Mouse (Mus musculus) intestine, embryonic 15.5 days (tissue): Measurements from ENCODE around the gene Dhrs3. TPM values are rescaled to one million over a fixed set of nuclear protein-coding genes. Genes with fewer than 3 reads are reported as not detected.

ENCODE experiments used
- ATAC-seq: fragments of 200-750 bp; cut with Nextera tagmentation; 2 replicates; pipeline ENCODE4 v1.8.0; 2017; ENCODE audit warnings: moderate TSS enrichment, moderate library complexity
- H3K27ac ChIP-seq: fragments of 300-500 bp; sonication (generic); 2 replicates; pipeline ENCODE4 v1.5.1; 2015; ENCODE audit warnings: mild to moderate bottlenecking, inconsistent platforms
- H3K27me3 ChIP-seq: fragments of 300-500 bp; sonication (generic); replicated peaks from 2 replicates; pipeline ENCODE4 v1.6.1; 2015; ENCODE audit warnings: inconsistent platforms
- H3K36me3 ChIP-seq: fragments of 300-500 bp; sonication (generic); 2 replicates; pipeline ENCODE4 v1.6.1; 2015; ENCODE audit warnings: inconsistent platforms
- H3K4me1 ChIP-seq: fragments of 300-500 bp; sonication (generic); replicated peaks from 2 replicates; pipeline ENCODE4 v1.6.1; 2015; ENCODE audit warnings: inconsistent platforms
- H3K4me2 ChIP-seq: fragments of 300-500 bp; sonication (generic); replicated peaks from 2 replicates; pipeline ENCODE4 v1.6.1; 2015; ENCODE audit warnings: mild to moderate bottlenecking, inconsistent platforms
- H3K4me3 ChIP-seq: fragments of 300-500 bp; sonication (generic); replicated peaks from 2 replicates; pipeline ENCODE4 v1.5.1; 2015; ENCODE audit warnings: inconsistent platforms
- H3K9ac ChIP-seq: fragments of 300-500 bp; sonication (generic); 2 replicates; pipeline ENCODE4 v1.6.1; 2015; ENCODE audit warnings: inconsistent platforms
- H3K9me3 ChIP-seq: fragments of 300-500 bp; sonication (generic); 2 replicates; pipeline ENCODE4 v1.6.1; 2016; ENCODE audit warnings: inconsistent platforms
- WGBS: fragments of 180-500 bp; shearing (Covaris S2); methylation state at CpG from one replicate; pipeline ENCODE4 v1.1.7; 2015; 5-methylcytosine and 5-hydroxymethylcytosine counted together
- polyA plus RNA-seq: library from polyadenylated mRNA; unstranded; fragments of >200 nt; fragmentation: Nextera tagmentation; extraction: Ambion mirVana; gene quantifications from 2 replicates; pipeline ENCODE4 v1.2.1, GENCODE M21; 2015

Gene Dhrs3
- polyA plus RNA-seq, 1 experiment from 2014 or later: 115 TPM

- Histone ChIP-seq H3K36me3 (0 out of 2 replicates have a peak, but pooled peaks cover 4% of the 10 kb centered on the region), H3K27ac (peak overlapping the region; percentile 70), H3K4me1 (peaks cover 57% of the 10 kb centered on the region), H3K9ac (no peak overlapping the region), H3K4me2 (no peak overlapping the region), H3K4me3 (no peak overlapping the region), H3K27me3 (no peaks in the 10 kb centered on the region), H3K9me3 (no peaks in the 10 kb centered on the region)
- 75% methylated on average over 1 of the region's 1 CpGs for WGBS
- no peak for ATAC-seq
These were observed 10.5 kb downstream of the Dhrs3 start for GRCm38 (mm10) chr4:144903088-144903487.

DNA sequence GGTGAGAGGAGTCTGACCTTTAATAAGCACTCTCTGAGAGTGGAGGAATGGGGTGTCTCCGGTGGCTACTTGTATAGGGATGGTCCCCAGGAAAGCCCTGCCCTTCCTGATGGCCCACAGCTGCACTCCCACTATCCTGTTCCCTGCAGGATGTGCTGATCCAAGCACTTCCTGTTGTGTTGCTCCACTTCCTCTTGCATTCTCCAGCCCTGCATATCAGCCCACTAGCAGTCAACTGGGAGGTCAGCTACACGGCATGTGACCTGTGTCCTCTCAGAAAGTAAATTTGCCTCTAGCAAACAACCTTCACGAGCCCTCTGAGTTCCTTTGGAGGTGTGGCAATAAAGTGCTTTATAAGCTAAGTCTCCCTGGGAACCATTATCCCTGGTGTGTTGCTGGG, 11.3 kb downstream of the Dhrs3 start:
- no peaks in the 10 kb centered on the region for H3K27me3 ChIP-seq
- H3K4me1 ChIP-seq: peaks cover 54% of the 10 kb centered on the region
- no peak overlapping the region for H3K4me3 ChIP-seq
- no peaks in the 10 kb centered on the region for H3K9me3 ChIP-seq
- peak overlapping the region; percentile 70 for H3K27ac ChIP-seq
- no peak overlapping the region for H3K9ac ChIP-seq
- WGBS: 35% methylated on average over 3 of the region's 3 CpGs
- ATAC-seq: peak; percentile 12; the same call in 1 of the 2 replicates
- 0 out of 2 replicates have a peak overlapping the region, but pooled peaks have one; percentile 9 for H3K4me2 ChIP-seq
- H3K36me3 ChIP-seq: 0 out of 2 replicates have a peak, but pooled peaks cover 1% of the 10 kb centered on the region

DNA sequence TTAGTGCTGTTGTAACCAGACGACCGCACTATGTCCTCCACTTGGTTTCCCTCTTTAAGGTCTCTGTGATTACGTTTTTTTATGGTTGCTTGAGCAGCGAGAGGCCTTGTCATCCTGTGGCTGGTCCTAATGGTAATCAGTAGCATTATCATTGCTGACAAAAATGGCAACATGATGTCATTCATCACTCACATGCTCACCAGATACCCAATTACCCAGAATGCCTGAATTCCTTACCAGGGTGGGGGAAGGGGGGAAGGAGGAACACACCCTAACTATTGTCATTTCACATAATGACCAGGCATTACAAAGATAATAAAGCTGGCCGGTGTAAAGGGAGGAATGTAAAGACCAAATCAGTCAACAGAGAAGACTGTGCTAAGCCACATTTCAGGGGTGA, 12.5 kb downstream of the Dhrs3 start:
- no peak overlapping the region for H3K9ac ChIP-seq
- H3K27me3 ChIP-seq: no peaks in the 10 kb centered on the region
- H3K4me3 ChIP-seq: no peak overlapping the region
- no peak overlapping the region for H3K4me2 ChIP-seq
- H3K9me3 ChIP-seq: no peaks in the 10 kb centered on the region
- 0 out of 2 replicates have a peak, but pooled peaks have one; percentile 2 for ATAC-seq
- no peaks in the 10 kb centered on the region for H3K36me3 ChIP-seq
- 0 out of 2 replicates have a peak overlapping the region, but pooled peaks have one; percentile 46 for H3K27ac ChIP-seq
- peaks cover 50% of the 10 kb centered on the region for H3K4me1 ChIP-seq
- WGBS: 49% methylated on average over 5 of the region's 5 CpGs

GRCm38 (mm10) chr4:144906001-144906889, 13.6 kb downstream of the Dhrs3 start:
- Histone ChIP-seq H3K9me3 (no peaks in the 10 kb centered on the region), H3K27ac (peak overlapping the region; percentile 46), H3K27me3 (no peaks in the 10 kb centered on the region), H3K9ac (no peak overlapping the region), H3K4me3 (no peak overlapping the region), H3K4me1 (peaks cover 47% of the 10 kb centered on the region), H3K4me2 (no peak overlapping the region), H3K36me3 (no peaks in the 10 kb centered on the region)
- peak; percentile 6; the same call in 1 of the 2 replicates for ATAC-seq
- 56% methylated on average over 8 of the region's 8 CpGs for WGBS

GRCm38 (mm10) chr4:144906978-144907703, 14.5 kb downstream of the Dhrs3 start:
- H3K4me2 ChIP-seq: no peak overlapping the region
- H3K4me1 ChIP-seq: peaks cover 40% of the 10 kb centered on the region
- H3K9me3 ChIP-seq: no peaks in the 10 kb centered on the region
- H3K4me3 ChIP-seq: no peak overlapping the region
- no peak overlapping the region for H3K9ac ChIP-seq
- WGBS: 70% methylated on average over 4 of the region's 4 CpGs
- H3K27ac ChIP-seq: 0 out of 2 replicates have a peak overlapping the region, but pooled peaks have one; percentile 10
- no peak for ATAC-seq
- no peaks in the 10 kb centered on the region for H3K27me3 ChIP-seq
- no peaks in the 10 kb centered on the region for H3K36me3 ChIP-seq

- Histone ChIP-seq H3K9ac (no peak overlapping the region), H3K4me3 (no peak overlapping the region), H3K4me2 (no peak overlapping the region), H3K4me1 (peaks cover 24% of the 10 kb centered on the region), H3K27ac (no peak overlapping the region), H3K36me3 (no peaks in the 10 kb centered on the region), H3K27me3 (no peaks in the 10 kb centered on the region), H3K9me3 (no peaks in the 10 kb centered on the region)
- ATAC-seq: no peak
These were observed 16.2 kb downstream of the Dhrs3 start for GRCm38 (mm10) chr4:144908825-144909224.

GRCm38 (mm10) chr4:144910281-144910680, 17.7 kb downstream of the Dhrs3 start:
- no peaks in the 10 kb centered on the region for H3K9me3 ChIP-seq
- H3K27ac ChIP-seq: no peak overlapping the region
- H3K4me3 ChIP-seq: no peak overlapping the region
- H3K4me2 ChIP-seq: no peak overlapping the region
- H3K4me1 ChIP-seq: peaks cover 16% of the 10 kb centered on the region
- H3K36me3 ChIP-seq: no peaks in the 10 kb centered on the region
- no peak for ATAC-seq
- no peak overlapping the region for H3K9ac ChIP-seq
- H3K27me3 ChIP-seq: no peaks in the 10 kb centered on the region
- WGBS: 83% methylated on average over 3 of the region's 3 CpGs

DNA sequence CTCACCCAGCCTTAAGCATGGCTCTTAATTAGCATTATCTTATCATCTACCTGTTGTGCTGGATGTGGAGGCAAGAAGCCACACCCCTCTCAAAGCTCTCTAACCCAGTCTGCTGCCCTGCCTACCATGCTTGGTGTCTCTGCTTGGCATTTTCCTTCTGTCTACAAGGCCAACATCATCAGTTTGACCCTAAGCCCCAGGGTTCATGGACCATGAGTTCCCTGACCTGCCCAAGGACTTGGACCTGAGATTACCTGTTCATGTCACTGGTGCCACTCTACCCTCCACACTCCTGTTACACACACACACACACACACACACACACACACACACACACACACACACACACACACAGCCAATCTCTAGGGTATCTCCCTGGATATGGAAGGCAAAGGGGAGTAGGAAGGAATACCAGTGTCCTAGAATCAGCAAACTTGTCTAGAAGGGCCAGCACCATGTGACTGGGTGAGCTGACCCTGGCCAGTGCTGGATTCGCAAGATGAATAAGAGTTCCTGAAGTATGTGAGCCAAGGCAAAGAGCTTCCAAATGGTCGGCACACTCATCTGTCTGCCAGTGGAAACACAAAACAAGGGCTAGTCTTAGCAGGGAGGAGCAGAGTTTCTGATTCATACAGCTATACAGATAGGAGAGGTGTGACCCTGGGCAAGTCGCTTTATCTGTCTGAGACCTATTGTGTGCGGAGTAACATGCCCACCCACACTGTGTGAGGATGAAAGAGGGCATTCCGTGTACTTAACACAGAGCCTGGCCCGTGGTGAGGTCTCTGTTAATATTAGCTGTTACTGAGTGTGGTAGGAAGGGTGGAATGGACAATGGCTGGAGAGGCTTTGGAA, 20.9 kb downstream of the Dhrs3 start:
- Histone ChIP-seq H3K4me2 (no peak overlapping the region), H3K27me3 (no peaks in the 10 kb centered on the region), H3K9me3 (no peaks in the 10 kb centered on the region), H3K9ac (no peak overlapping the region), H3K4me3 (no peak overlapping the region), H3K4me1 (no peaks in the 10 kb centered on the region; the same call in 1 of the 2 replicates), H3K36me3 (peaks cover 7% of the 10 kb centered on the region; the same call in 1 of the 2 replicates), H3K27ac (no peak overlapping the region)
- 76% methylated on average over 6 of the region's 6 CpGs for WGBS
- 0 out of 2 replicates have a peak, but pooled peaks have one; percentile 13 for ATAC-seq

DNA sequence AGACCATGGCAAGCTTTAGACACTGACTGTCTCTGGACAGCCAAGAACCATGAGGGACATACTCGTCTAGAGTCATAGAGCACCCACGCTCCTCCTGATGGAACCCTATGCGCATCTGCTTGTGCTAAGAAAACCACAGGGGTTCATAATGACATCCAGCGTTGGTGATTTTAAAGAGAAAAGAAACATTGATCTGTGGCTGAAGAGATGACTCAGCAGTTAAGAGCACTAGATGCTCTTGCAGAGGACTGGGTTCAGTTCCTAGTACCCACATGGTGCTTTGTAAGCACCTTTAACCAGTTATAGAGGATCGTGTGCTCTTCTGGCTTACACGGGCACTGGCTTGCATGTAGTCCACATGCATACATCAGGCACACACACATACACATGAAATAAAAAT, 23.9 kb downstream of the Dhrs3 start:
- Histone ChIP-seq H3K4me3 (no peak overlapping the region), H3K27me3 (no peaks in the 10 kb centered on the region), H3K27ac (no peak overlapping the region), H3K9ac (no peak overlapping the region), H3K4me1 (no peaks in the 10 kb centered on the region), H3K4me2 (no peak overlapping the region), H3K9me3 (no peaks in the 10 kb centered on the region), H3K36me3 (peaks cover 26% of the 10 kb centered on the region)
- 91% methylated on average over 6 of the region's 6 CpGs for WGBS
- no peak for ATAC-seq

DNA sequence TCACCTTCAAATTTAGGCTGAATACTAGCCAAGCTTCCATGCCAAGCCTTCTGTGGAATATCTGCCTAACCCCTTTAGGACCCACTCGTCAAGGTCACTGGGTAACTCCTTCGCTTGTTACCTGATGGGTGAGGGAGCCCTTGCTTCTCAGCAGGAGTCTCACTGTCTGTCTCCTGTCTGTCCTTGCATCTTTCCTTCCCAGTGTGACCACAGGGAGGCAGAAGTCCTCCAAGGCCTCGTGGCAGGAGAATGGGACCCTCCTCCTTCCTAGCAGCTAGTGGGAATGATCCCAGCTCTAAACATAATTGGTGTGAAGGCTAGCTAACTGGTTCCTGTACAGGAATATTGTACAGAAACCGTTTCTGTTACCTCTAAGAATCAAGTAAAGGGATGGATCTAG, 24.5 kb downstream of the Dhrs3 start:
- no peak for ATAC-seq
- H3K4me3 ChIP-seq: no peak overlapping the region
- no peaks in the 10 kb centered on the region for H3K9me3 ChIP-seq
- H3K4me1 ChIP-seq: no peaks in the 10 kb centered on the region
- H3K27me3 ChIP-seq: no peaks in the 10 kb centered on the region
- no peak overlapping the region for H3K27ac ChIP-seq
- no peak overlapping the region for H3K9ac ChIP-seq
- 64% methylated on average over 4 of the region's 4 CpGs for WGBS
- no peak overlapping the region for H3K4me2 ChIP-seq
- peaks cover 26% of the 10 kb centered on the region for H3K36me3 ChIP-seq

DNA sequence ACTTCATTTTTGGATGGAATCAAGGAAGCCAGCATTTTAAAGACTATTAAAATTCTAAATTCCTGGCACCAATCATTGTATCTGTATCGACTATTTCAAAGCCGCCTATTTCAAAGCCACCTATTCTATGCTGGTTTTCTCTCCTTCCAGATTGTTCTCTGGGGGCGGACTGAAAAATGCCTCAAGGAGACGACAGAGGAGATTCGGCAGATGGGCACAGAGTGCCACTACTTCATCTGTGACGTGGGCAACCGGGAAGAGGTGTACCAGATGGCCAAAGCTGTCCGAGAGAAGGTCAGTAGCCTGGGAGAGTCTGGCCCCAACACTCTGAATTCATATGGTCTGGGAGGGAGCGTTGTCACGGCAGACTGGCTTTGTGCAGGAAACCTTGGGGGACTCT, 25.9 kb downstream of the Dhrs3 start:
- Histone ChIP-seq H3K9ac (no peak overlapping the region), H3K4me3 (no peak overlapping the region), H3K4me1 (no peaks in the 10 kb centered on the region), H3K4me2 (no peak overlapping the region), H3K27me3 (no peaks in the 10 kb centered on the region), H3K27ac (no peak overlapping the region), H3K9me3 (no peaks in the 10 kb centered on the region), H3K36me3 (peaks cover 26% of the 10 kb centered on the region)
- no peak for ATAC-seq
- 96% methylated on average over 10 of the region's 10 CpGs for WGBS
